Mouse (Mus musculus) embryo, embryonic 11.5 days (tissue): ENCODE results near the gene Ncf4.
A peak's percentile ranks its signal among the peaks of the same experiment; 100 is the strongest.
"Not testable (repeated sequence)": the region's sequence is repeated elsewhere in the genome, so short reads cannot be mapped to it uniquely, and the experiment has no call there.

Experiments
- DNase-seq: peaks from one replicate; pipeline ENCODE4 v3.0.0-alpha.2; 2012; ENCODE audit warnings: low read depth, low spot score

The Ncf4 gene

DNA sequence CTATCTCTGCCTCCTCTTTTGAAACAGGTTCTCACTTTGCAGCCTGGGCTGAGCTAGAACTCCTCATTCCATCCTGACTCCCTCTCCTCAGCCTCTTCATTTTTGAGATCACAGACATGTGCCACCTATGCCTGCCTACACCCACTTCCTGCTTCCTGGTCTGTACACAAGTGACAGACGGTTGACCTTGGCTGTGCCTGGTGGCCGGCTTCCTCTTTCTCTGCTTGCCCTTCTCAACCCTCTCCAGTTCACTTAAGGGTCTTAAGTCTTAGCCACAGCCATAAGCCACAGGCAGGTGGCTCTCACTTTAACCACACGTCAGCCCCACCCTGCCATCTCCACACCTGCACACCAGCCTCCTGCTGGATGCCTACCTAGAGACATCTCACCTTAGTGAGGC, 3.8 kb downstream of the Ncf4 start:
- no peak for DNase-seq

- DNase-seq = peak; percentile 54
Measured at GRCm38 (mm10) chr15:78254751-78255150, 10.2 kb downstream of the Ncf4 start.

GRCm38 (mm10) chr15:78256602-78257259, 12.1 kb downstream of the Ncf4 start:
- DNase-seq = not testable (repeated sequence)

DNA sequence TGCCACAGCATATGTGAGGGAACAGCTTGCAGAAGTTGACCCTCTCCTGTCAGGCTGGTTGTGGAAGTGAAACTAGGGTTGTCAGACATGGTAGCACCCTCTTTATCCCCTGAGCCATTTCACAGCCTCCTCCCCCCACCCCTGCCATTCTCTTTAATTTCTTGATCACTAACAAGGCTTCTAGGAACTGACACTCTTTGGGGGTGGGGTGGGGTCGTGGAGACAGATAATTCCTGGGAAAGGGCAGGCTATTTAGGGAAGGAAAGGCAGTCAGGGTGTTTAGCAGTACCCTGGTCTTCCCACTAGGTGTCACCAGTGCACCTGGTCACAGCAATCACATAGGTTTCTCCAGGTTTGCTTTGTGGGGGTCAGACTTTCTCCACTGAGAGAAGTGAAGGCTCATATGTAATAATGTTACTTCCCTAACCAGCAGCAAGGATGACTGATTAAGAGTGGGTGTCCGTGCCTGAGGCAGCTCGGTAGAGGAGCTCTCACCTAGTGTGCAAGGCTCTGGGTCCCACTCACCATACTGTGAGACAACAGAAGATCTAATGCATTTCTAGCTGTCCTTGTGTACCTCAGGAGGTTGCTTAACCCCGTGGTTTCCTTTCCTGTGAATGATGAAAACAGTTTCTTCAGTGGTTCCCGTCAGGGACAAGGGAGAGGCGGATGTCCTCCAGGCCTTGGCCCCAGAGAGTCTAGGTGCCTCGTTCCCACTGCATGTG, 12.9 kb downstream of the Ncf4 start:
- peak; percentile 51 for DNase-seq

DNA sequence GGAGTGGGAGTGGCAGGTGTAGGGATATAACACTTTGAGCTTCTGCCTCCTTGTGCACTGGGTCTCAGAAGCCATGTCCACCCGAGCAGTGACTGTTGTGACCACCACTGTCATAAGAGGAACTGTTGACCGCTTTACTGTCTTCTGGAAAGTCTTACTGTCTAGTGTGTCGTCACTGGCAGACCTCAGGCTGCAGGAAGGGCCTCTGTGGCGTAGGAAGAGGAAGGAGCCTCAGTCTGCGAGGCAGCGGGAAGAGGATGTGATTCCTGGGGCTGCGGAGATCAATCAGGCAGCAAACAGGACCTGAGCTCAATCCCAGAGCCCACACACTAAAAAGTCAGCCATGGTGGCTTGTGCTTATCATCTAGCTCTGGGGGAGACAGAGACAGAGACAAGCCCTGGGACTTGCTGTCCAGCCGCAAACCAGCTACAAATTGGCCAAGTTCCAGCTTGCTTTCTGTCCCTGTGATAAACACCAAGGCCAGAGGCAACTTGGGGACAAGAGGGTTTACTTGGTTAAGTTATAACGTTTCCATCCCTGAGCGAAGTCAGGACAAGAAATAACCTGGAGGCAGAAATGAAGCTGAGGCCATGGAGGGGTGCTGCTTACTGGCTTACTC, 13.8 kb downstream of the Ncf4 start:
- DNase-seq = no peak

DNA sequence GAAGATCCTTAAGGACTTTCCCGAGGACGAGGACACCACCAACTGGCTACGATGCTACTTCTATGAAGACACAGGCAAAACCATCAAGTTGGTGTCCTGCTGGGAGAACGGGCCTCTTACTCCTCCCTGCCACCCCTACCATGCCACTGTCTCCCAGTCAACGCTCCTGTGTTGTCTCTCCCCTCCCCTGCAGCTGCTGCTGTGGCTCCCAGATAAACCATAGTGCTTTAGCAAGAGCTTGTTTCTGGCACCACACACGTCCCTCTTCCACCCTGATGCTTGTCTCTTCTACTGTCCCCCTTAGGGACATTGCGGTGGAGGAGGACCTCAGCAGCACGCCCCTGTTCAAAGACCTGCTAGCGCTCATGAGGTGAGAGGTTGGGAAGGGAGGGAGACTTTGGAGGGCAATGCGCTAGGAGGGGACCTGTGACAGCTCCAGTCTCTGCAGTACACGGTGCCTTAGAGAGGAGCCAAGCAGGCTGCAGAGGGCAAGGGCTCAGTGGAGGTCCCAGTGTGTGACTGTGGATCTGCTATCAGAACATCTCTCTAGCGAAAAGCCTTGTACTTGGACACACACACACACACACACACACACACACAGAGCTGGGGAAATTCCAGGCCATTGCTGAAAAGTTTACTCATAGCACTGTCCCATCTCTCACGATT, 16.2 kb downstream of the Ncf4 start:
- DNase-seq = no peak

DNA sequence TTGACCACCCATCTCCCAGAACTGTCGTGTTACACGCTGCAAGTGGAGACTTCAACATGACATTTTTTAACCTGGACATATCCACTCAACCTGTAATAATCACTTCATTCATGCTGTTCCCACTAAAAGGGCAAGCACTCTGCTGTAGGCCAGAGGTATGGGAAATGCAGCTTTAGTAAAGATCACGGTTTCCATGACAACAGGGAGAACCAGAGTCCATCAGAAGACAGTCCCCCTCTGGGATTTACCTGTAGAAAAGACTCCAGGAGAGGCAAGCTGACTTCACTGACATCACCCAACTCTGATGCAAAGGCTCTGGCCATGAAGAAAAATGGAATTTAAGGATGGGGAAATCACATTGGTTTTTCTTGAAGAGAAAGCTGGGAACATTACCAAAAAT, 18.7 kb downstream of the Ncf4 start:
- DNase-seq = no peak

GRCm38 (mm10) chr15:78267441-78267840, 22.8 kb downstream of the Ncf4 start:
- no peak for DNase-seq

DNA sequence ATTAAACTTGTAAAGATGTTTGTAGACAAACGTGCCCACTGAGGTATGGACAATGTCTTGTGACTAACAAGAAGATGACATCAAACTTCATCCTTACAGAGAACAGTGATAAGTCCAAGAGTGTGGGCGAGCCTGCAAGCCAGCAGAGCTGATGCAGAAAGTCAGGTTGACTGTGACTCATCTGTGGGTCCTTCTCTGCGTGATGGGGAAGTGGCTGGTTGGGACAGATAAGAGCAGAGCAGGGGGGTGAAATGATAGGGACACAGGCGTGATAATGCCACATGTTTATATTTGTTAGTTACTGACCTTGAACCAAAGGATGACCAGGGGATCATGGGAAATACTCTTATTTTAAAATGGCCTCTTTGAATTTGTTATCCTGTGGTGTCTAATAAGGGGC, 23.3 kb downstream of the Ncf4 start:
- DNase-seq = no peak

DNA sequence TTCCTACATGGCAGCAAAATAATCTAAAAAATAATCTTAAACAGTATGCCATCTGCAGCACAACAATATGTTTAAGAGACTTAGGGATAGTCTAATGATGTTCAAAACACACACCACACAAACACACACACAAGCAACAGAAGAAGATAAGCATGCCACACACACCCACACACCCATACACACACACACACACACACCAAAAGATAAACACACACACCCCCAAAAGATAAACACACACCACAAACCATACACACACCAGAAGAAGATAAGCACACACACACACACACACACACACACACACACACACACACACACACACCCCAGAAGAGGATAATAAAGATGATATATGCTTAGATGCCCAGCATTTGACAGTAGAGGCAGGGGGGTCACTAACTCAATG, 26.6 kb downstream of the Ncf4 start:
- no peak for DNase-seq

- DNase-seq = no peak
Measured at GRCm38 (mm10) chr15:78278308-78278707, 33.7 kb downstream of the Ncf4 start.

GRCm38 (mm10) chr15:78287941-78288340, 43.3 kb downstream of the Ncf4 start:
- no peak for DNase-seq

- not testable (repeated sequence) for DNase-seq
Measured at GRCm38 (mm10) chr15:78289775-78290174, 45.2 kb downstream of the Ncf4 start.

- not testable (repeated sequence) for DNase-seq
Measured at GRCm38 (mm10) chr15:78293228-78293627, 48.6 kb downstream of the Ncf4 start.

GRCm38 (mm10) chr15:78293716-78294115, 49.1 kb downstream of the Ncf4 start:
- no peak for DNase-seq

DNA sequence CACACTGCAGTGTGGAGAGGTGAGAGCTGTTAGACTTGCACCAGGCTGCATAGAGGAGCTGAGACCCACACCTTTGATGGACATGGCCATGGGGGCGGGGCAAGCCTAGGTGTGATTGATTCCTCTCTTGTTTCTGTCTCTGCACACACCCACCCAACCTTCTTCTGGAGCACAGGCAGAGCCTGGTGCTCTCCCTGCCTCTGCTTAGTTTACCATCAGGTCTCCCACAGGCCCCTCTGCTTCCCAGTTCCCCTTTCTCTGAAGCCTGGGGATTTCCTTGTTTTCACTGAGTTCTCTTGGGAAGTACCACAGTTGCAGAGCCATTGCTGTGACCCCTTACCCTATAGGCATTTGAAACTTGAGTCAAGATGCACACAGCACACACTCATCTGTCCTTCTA, 54.0 kb downstream of the Ncf4 start:
- no peak for DNase-seq

GRCm38 (mm10) chr15:78299641-78300040, 55.0 kb downstream of the Ncf4 start:
- DNase-seq = no peak

DNA sequence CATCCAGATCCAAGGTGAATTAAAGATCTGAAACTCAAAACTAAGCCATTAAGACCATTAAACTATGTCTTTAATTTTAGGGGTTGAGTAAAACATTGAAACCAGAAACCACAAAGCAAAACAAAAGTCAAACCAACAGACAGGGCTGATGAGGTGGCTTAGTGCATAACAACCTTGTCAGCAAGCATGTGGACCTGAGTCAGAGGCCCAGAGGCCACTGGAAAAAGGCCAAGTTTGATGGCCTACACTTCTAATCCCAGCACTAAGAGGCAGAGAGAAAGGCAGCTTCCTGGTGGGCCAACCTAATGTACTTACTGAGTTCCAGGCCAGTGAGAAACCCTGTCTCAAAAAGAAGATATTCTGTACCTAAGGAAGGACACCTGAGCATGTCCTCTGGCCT, 56.2 kb downstream of the Ncf4 start:
- DNase-seq = no peak

DNA sequence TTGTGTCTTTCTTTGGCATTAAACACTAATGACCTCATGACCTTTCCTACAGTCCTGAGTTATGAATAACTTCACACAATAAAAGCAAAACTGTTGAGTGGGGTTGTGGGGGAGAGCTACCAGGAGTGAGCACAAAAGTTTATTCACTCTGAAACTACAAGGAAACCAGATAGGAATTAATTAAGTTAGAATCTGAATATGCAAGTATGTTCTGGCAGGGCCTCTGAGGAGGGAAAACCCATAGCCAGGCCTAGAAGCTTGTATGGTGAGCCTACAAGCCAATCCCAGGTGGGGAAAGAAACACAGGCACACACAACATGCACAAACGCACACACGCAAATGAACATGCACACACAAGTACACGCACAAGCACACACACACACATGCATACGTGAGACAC, 58.1 kb downstream of the Ncf4 start:
- DNase-seq = no peak

- no peak for DNase-seq
Measured at GRCm38 (mm10) chr15:78303665-78304233, 59.1 kb downstream of the Ncf4 start.

DNA sequence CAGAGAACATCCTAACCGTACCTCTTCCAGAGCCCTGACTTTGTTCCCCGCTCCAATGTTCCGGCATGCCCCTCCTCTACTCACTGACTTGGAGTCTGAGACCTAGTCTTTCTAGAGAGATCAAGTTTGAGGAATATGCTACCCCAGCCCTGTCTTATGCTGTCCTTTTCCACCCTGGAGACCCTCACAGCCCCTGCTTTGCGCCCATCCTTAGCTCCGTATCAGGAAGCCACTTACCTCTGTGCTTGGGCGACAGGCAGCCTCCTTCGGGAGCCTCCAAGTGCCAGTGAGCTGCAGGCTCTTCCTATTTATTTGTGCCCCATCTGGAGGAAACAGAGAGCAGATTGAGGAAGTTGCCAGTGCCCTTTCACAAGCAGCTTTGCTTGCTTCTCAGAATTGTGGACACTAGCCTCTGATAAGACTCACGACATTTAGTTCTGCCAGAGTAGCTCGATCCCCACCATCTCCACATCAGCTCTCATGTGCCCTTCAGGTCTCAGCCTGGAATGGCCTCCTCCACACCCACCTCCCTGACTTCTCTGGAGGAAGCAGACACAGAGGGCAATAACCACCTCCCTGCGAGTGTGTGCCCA, 60.8 kb downstream of the Ncf4 start, which contains the start of gene Csf2rb2:
Gene Csf2rb2, minus strand, starts transcription at position 381 of the 593 bp plus-strand sequence.
- DNase-seq = no peak

- DNase-seq = no peak
Measured at GRCm38 (mm10) chr15:78309865-78310264, 65.3 kb downstream of the Ncf4 start.
